Mouse (Mus musculus) adrenal gland, postnatal 14 days (tissue): ENCODE data around the gene Arel1. TPM values are rescaled to one million over a fixed set of nuclear protein-coding genes. Genes with fewer than 3 reads are reported as not detected.

Experiments used
- DNase-seq: peaks from one replicate; pipeline ENCODE4 v3.0.0; 2021; ENCODE audit warnings: mixed read lengths
- total RNA-seq: library from RNA; stranded (reverse); gene quantifications from 2 replicates; pipeline ENCODE4 v1.2.3, GENCODE M21; 2021

Arel1 gene
- total RNA-seq, 1 experiment from 2014 or later, result 27.9 TPM

DNA sequence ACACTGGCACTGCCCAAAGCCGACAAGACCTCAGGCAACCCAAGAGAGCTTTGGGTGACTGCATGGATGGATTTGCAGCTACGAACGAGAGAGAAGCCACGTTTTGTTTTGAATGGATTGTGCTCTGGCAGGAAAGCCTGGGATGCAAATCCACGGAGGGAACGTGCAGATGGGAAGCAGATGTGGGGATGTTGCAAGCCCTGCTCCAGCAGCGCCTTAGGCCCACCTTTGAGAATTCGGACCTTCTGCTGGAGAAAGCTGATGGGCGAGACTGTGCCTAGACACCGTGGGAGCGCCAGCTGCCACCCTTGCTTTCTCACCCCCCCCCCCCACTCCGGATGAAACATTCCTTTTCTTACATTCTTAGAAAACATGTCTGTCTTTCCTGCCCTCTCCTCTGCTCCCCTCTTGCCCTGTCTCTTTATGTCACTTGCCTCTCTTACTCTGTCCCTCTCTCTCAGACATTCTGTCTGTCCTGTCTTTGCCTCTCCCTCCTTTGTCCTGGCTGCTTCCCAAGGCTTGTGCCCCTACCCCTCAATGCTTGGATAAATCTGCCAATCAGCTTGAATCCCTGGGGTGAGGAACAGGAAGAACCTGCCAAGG lies 63.6 kb downstream of the Arel1 start:
- no peak for DNase-seq

DNA sequence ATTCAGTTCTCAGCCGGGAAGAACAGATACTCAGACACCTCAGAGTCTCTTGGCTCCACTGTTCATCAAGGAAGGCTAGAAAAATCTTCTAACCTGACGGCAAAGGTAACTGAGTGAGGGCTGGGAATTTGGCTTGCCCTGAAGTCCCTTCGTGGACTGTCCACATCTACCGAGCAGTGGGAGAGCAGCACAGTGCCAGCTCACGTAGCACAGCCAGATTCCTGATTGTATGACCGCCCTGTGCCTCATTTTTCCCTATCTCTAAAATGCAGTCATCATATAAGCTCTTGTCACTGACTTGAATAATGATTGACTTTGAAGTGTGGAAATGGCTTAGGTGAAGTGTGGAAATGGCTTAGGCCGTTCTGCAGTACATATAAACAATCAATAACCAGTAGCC lies 66.3 kb downstream of the Arel1 start:
- DNase-seq, result no peak

DNA sequence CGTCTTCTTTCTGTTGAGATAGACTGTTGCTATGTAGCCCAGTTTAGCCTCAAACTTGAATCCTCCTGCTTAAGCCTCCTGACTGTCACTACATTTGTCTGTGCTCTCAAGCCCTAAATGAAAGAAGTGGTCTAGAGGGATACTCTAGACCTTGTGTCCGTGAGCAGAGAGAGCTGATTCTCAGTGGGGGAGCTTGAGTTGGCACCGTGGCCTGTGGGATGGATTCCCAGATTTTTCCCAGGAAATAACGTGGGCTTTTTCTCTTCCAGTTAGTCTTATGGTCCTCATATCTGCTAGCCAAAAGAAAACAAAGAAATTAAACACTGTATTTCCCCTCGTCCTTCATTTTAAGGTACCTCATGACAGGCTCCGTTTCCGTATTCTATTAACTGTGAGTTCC lies 70.4 kb downstream of the Arel1 start:
- DNase-seq, result no peak

DNA sequence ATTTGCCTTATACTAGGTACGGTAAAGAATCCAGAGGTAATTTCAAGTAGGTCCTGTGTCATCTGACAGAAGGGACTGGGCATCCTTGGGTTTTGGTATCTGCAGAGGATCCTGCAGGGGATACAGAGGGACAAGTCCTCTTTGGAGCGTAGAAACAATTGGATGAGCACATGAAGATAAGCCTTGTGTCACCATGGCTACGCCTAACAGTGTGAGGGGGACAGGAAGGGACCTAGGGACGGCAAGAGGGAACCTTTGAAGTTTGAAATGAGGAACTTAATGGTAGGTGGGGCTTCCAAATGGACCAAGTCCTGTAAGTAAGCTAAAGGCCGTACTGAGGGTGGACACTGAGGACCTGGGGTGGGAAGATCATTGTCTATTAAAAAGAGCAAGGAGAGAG lies 73.4 kb downstream of the Arel1 start:
- DNase-seq, result no peak

DNA sequence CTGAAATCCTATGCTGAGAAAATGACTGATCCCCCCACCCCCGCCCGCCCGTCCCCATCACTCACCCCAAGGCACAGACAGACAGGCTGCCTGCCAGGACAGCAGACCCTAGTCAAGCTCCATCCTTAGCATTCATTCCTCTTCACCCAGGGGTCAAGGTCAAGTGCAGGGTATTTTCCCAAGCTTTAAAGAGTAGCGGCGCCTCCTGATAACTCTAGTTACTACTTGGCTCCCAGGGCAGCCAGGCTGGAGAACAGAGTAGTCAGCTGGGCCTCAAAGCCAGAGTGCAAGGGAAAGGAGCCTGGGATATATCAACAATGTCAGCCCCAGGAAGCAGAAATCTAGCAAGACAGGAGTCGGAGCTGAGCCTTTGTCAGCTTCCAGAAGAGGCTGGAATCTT lies 74.5 kb downstream of the Arel1 start:
- no peak for DNase-seq

DNA sequence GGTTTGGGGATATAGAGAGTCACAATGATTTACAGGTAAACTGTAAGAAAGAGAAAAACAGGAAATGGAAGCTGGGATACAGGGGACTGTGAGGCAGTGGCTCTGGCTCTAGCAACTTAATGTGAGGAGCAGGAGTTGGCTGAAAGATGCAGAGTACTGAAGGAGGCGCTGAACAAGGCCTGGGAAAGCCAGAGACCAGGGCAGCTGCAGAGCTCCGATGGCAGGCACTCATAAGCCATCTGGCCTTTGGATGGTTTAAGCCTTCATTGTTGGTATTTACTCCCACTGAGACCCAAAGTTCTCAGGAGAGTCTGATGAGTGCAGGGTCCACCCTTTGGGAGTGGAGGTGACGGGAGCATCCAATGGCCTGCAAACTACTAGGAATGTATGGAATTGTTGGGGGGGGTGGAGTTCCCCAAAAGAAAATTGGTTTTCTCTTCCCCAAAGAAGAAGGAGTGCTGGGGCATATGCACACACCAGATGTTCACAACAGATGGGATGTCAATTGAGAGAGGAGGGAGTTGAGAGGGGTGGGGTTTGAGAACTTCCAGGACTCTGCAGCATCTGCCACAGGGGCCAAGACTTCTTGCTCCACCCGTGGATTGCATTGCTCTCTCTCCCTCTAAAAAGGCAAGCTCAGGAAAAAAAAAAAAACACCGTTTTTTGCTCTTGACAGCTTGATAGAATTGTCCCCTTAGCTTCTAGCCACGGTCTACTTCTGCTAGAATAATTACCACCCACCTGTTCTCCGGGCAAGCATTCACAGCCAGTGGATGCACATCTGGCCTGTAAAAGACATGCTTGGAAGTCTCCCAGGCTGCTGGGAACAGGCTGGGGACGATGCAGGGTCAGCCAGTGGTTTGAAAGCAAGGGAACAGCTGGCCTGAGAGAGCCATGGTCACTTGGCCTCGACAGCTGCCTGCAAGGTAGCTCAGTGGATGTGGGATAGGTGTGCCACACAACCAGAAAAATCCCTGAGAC lies 76.8 kb downstream of the Arel1 start:
- DNase-seq, result no peak

DNA sequence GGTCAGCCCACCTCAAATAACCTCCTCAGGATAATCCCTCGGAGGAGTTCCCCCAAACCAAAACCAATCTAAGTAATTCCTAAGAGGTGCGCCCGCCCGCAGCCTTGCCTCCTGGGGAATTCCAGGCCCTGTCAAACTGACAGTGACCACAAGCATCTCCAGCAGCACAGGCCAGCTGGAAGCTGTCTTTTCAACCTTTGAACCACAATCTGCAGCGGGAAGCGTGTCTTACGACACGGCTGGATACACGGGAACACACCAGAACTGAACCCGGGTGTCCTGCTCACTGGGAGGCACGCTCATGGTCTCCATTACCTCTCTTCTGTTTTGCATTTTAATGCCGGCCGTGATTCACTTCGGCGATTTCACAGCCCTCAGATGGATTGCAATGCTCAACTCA lies 80.4 kb downstream of the Arel1 start:
- DNase-seq, result no peak

DNA sequence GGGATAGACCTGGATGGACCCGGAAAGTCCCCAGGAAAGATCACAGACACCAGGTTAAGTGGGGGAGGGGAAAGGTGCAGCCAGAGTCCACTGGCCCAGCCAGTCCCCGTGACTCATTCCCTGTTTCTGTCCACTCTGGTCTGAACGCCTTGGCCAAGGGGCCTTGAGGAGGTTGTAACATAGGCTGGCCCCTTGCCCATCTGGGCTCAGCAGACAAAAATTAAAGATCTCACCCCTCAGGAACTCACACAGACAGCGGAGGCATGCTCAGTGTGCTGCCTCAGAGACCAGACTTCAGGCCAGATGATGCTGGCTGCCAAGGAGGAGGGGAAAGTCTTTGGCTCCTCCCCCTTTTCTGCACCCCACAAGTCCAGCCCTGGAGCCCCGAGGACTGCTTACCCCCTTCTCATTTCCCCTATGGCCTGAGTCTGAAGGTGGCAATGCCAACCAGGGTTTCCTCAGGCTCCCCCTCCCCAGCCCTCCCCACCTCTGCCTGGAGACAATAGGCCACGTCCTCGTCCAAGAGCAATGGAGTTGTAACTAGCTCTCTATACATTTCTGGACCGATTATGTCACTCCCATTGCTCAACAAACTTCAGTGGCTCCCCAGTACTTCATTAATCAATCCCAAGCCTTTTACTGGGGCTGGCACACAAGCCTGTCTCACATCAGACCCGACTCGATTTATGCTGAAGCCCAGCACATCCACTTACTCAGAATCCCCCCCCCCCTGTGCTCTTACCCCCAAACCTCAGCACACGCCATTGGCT lies 85.4 kb downstream of the Arel1 start:
- peak; percentile 82 for DNase-seq

DNA sequence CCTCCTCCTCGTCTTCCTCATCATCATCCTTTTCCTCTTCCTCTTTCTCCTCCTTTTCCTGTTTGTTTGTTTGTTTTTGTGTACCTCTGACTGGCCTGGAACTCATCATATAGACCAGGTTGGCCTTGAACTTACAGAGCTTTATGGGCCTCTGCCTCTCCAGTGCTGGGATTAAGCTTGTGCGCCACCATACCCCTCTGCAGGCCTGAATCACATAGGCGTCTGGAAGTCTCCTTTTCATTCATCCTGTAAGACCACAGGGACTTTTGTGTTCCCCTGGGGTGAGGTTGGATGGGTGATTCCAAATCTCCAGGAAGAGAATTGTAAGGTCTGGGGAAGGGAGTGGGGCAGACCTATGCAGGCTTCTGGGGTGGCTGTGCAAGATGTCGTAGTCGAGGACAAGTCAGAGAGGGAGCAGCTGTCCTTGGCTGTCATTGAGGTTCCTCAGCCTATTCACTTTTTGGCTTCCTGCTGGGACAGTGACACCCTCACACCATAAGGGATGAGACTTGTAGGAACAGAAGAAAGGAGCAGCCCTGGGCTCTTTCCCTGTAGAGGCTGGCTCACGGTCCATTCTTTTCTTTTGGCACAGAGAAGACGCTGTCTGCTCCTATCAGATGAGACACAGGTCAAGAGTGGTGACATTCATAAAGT lies 86.2 kb downstream of the Arel1 start:
- no peak for DNase-seq

DNA sequence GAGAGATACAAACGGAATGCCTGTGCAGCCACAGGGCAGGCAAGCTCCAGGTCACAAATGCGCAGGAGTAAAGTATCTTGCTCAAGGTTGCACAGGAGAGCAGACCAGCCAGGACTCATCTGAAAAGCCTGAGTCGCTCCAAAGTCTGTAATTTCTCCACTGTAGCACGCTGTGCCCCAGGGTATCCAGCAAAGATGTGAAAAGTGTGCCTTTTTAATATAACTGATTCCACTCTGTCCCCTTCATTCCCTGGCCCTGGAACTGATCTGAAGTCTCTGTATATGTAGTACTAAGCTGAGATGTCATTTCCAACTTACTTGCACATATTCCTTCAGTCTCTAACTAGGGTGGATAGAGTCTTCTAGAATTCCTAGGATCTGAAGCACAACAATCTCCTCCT lies 87.9 kb downstream of the Arel1 start:
- DNase-seq, result no peak

DNA sequence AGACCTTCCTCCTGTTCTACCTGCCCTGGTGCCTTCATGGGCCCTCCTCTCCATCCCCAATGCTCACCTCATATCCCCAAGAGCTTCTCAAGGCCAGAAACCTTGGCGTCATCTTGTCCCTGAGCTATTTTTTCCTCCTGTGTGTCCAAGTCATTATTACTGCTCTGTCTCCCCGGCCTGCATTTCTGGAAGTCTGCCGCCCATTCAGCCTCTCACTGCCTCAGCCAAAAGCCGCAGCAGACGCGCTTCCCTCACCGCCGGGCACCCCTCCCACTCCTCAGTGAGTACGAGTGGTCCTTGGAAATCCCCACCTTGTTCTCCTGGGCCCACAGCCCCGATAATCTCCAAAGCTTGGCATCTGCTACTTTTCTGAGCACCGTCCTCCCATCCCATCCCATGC lies 90.6 kb downstream of the Arel1 start:
- DNase-seq, result peak; percentile 13

DNA sequence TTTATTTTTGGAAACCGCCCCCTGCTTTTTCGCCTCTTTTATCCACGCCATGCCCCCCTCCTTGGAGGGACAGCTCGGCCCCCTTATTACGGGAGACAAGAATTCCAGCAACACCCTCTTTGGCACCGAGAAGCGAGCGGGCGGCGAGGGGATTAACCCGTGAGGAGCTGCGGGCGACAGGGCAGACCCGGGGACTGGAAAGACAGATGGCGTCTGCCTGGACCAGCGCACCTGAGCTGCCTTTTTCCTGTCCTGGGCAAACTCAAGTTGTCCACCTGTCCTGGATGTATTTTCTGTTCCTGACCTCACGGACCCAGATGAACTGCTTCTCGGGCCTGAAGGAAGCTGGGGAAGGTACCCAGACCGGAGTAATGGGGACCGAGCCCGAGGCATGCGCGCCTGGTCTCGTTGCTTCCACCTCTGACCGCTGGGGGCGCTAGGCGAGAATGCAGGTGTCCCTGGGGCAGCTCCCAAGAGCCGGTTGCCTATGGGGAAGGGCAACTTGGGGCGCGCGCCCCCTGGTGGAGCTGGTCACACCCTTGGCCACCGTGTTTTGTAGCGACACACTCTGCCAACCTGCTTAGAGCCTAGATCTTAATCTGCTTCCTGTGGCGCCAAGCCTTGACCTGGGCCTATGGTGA lies 94.1 kb downstream of the Arel1 start, which contains the start of gene Ltbp2:
Gene Ltbp2, minus strand, starts transcription at position 52 of the 641 bp plus-strand sequence.
- peak; percentile 95 for DNase-seq

DNA sequence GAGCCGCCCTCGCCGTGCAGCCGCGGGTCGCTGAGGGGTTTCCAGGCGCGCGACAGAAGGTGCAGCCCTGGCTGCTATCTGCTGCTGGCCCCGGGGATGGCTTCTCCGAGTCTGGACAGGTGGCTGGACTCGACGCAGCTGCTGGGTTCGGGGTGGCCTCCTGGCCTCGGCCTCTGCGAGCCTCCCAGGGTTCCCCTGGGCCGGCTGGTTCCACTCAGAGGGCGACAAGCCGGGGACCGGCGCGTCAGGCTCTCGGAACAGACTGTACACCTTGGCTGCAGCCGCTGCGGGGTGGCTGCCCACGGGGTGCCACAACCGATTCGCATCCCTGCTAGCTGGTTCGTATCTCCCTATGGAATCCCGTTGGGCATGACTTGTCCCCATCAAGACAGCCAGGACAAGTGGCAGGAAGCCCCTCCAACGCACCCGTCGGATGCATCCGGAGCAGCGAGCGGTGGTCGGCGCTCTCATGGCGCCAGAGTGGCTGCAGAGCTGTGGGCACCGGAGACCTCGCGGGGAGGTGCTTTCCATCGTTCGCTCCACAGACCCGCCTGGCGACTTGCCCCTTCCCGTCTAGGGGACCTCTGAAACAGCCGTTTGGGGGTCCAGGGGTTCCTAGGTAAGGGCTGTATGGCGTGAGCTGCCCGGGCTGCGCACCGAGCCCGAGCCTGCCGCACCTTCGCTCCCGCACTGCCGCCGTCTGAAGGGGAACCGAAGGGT lies 94.8 kb downstream of the Arel1 start:
- DNase-seq, result peak; percentile 46

DNA sequence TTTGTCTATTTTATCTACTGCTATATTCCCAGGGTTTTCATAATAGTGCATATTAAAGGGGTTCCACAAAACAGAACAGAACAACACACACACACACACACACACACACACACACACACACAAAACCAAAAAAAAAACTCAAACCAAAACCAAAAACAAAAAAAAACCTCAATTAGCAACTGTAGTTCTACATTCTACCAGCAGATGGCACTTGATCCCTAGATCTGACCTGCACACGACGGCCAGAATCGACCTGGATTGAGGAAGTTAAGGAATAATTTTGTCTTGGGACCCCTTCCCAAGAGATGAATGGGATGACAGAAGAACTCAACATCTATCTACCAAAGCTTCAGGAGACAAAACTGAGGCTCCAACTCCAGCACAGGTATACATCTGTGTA lies 97.3 kb downstream of the Arel1 start:
- DNase-seq, result no peak

DNA sequence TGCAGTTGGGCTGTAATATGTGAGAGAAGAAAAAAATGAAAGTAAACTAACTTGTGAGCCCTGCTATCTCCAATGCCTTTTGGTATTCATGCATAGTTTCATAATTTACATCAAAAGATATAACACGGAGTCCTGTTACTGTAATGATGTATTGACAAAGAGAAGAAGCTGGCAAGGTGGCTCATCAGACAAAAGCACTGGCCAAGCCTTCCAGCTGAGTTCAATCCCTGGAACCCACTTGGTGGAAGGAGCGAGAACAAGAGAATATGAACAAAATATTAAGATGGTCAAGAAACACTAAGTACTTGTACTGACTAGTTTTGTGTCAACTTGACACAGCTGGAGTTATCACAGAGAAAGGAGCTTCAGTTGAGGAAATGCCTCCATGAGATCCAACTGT lies 98.4 kb downstream of the Arel1 start:
- no peak for DNase-seq

Other genes starting within 250 kb of the Arel1 start
- gene Npc2, start 197.7 kb downstream of the Arel1 start, total RNA-seq, result 57.2 and 67.4 TPM in 2 replicates
- 98.2 and 115 TPM in 2 replicates for gene Isca2, start 197.6 kb downstream of the Arel1 start, total RNA-seq
- 11.9 and 12.4 TPM in 2 replicates for gene Ltbp2, start 94.4 kb downstream of the Arel1 start, total RNA-seq
- gene Fcf1, start within 50 bp of the Arel1 start, total RNA-seq, result 96.0 and 111 TPM in 2 replicates
- gene Ylpm1, start 25.4 kb upstream of the Arel1 start, total RNA-seq, result 46.0 and 53.3 TPM in 2 replicates
- gene Prox2, start 139.9 kb upstream of the Arel1 start, total RNA-seq, result 4.7 and 6.7 TPM in 2 replicates
- gene Dlst, start 139.9 kb upstream of the Arel1 start, total RNA-seq, result 692 and 702 TPM in 2 replicates
- gene Rps6kl1, start 180.4 kb upstream of the Arel1 start, total RNA-seq, result 1.7 and 2.2 TPM in 2 replicates
- gene Pgf, start 206.9 kb upstream of the Arel1 start, total RNA-seq, result 0.85 and 1.2 TPM in 2 replicates
- 69.7 and 79.3 TPM in 2 replicates for gene Eif2b2, start 248.6 kb upstream of the Arel1 start, total RNA-seq